Mouse (Mus musculus): ENCODE measurements around the gene Gm20767. TPM values are rescaled to one million over a fixed set of nuclear protein-coding genes. Genes with fewer than 3 reads are reported as not detected.
"Not testable (repeated sequence)": the region's sequence is repeated elsewhere in the genome, so short reads cannot be mapped to it uniquely, and the experiment has no call there.

Gene Gm20767
- polyA plus RNA-seq, 1 experiment = not detected

- H3K27ac ChIP-seq (ENCODE audit: control insufficient read depth, insufficient read depth, low read length); DNase-seq; H3K4me1 ChIP-seq (replicated peaks; ENCODE audit: control insufficient read depth, insufficient read depth, low read length); H3K36me3 ChIP-seq (ENCODE audit: control insufficient read depth, insufficient read depth, low read length); H3K27me3 ChIP-seq (ENCODE audit: control insufficient read depth, insufficient read depth, low read length); H3K4me3 ChIP-seq (ENCODE audit: control insufficient read depth, insufficient read depth, low read length): not testable (repeated sequence)
- WGBS = 93% methylated on average over 4 of the region's 4 CpGs
Measured at GRCm38 (mm10) chr13:120172133-120172532, 32.1 kb downstream of the Gm20767 start, which contains the start of gene Gm21818. Gm21818 (plus strand) TSS chr13:120172433.

GRCm38 (mm10) chr13:120196189-120196821 is 56.3 kb downstream of the Gm20767 start:
- H3K36me3 ChIP-seq (ENCODE audit: control insufficient read depth, insufficient read depth, low read length); DNase-seq; H3K27ac ChIP-seq (ENCODE audit: control insufficient read depth, insufficient read depth, low read length); H3K27me3 ChIP-seq (ENCODE audit: control insufficient read depth, insufficient read depth, low read length); H3K4me1 ChIP-seq (replicated peaks; ENCODE audit: control insufficient read depth, insufficient read depth, low read length); H3K4me3 ChIP-seq (ENCODE audit: control insufficient read depth, insufficient read depth, low read length): not testable (repeated sequence)
- WGBS = 27% methylated on average over 7 of the region's 8 CpGs

Other genes starting within 250 kb of the Gm20767 start
- gene Tcstv1, start 245.5 kb upstream of the Gm20767 start, polyA plus RNA-seq (2012; rRNA removed) = not detected in 2 replicates
- gene Gm21761, start 211.0 kb upstream of the Gm20767 start, polyA plus RNA-seq (2012; rRNA removed) = not detected in 2 replicates
- gene B020031M17Rik, start 189.4 kb upstream of the Gm20767 start, polyA plus RNA-seq (2012; rRNA removed) = not detected in 2 replicates
- gene Gm36079, start 113.2 kb upstream of the Gm20767 start, polyA plus RNA-seq (2012; rRNA removed) = not detected in 2 replicates
- 2.9 and 3.3 TPM in 2 replicates for gene Gm21188, start 88.1 kb upstream of the Gm20767 start, polyA plus RNA-seq (2012; rRNA removed)
- gene Gm21818, start 32.2 kb downstream of the Gm20767 start, polyA plus RNA-seq (2012; rRNA removed) = not detected in 2 replicates
- gene Gm21762, start 75.7 kb downstream of the Gm20767 start, polyA plus RNA-seq (2012; rRNA removed) = 2.6 and 4.0 TPM in 2 replicates
- not detected in 2 replicates for gene Gm21731, start 98.9 kb downstream of the Gm20767 start, polyA plus RNA-seq (2012; rRNA removed)
- 0.12 TPM in 1 of 2 replicates, not detected in the other for gene AF067061, start 122.9 kb downstream of the Gm20767 start, polyA plus RNA-seq (2012; rRNA removed)
- gene BC147527, start 160.1 kb downstream of the Gm20767 start, polyA plus RNA-seq (2012; rRNA removed) = 6.0 and 6.8 TPM in 2 replicates
- gene Tcstv3, start 176.6 kb downstream of the Gm20767 start, polyA plus RNA-seq (2012; rRNA removed) = not detected in 2 replicates